Mouse (Mus musculus) spleen, embryonic (tissue): ENCODE data around the gene Relt.

ENCODE experiments used
- CTCF ChIA-PET: fragments of 350-600 bp; sonication (Branson Sonifier 250); formaldehyde crosslinking; loops from one replicate; lab custom pipeline; 2022; lab: Charles Lee

Gene Relt

DNA sequence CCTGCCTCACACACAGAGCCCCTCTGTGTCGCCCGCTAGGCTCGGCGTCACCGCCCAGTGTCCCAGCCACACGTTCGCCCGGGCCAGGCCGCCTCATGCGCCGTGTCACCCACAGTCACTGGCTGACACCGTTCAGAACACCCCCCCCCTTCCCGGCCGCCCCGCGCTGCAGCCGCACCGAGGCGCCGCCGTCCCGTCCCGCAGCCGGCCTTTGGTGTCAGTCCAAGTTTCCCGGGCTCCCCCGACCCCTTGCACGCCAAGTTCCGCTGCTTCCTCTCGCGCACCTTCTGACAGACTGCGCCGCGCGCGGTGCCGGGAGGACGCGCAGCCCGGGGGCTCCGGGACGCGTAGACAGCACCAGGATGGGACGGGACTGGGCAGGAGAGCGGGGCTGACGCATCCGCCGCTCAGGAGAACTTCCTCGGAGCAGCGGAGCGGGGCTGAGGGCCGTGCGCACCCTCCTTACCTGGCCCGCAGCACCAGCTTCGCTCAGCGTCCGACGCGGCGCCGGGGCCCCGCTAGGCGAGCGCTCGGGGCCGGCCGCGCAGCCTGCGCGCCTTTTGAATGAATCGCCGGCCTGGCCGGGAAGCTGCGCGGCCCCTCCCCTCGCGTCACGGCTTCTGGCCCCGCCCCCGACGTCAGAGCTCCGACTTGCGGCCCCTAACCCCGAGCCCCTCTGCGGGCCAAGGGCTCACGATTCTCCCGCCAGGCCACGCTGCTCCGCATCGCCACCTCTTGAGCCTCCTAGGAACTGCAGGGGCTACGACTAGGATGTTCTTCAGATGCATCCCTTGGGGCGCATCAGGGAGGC lies at the start of gene Relt:
Gene Relt, minus strand, starts transcription at position 619 of the 811 bp plus-strand sequence.
- CTCF ChIA-PET, result interaction anchor here (1.0 kb wide), 2 partner anchors 10 to 14 kb away, joined by 3 read pairs; no protein-coding TSS in a partner anchor

DNA sequence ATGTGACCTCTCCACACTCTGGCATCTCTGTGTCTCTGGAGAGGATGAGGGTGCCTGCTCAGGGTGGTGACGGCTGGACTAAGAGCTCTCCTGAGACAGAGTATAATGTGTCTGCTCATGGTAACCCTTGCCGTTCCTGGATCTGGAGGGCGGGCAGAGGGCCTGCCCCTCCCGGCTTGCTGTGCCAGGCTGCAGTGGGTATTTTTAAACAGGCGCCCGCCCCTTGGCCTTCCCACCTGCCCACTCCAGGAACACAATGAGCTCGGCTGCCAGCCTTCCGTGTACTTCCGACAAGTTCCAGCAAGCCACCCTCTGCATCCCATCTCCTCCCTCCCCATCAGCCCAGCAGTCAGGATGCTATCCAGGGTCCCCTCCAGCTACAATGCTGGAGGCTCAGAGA lies 48.5 kb upstream of the Relt start:
- CTCF ChIA-PET, result no interaction called here

DNA sequence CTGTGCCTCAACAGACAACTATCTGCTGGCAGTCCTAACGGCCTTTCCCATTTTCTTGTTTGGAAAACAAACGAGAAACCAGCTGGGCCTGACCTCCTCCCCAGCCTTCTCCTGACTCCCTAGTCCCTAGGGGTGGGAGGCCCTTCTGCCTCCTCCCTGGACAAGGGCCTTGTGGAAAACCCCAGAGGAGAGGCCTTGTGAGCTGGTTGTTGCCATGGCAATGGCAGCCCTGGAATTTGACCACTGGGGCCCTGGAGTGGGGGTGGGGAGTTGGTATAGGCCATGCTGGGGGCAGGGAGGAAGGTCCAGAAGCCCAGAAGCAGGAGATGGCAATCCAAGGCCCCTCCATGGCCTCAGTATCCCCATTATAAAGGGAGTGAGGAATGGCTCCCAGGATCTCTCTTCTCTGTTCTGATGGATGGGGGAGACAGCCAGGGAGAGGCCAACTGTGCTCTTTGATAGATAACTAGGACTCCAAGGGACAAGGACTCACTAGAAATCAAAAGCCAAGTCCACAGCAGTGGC lies 48.1 kb upstream of the Relt start:
- CTCF ChIA-PET, result no interaction called here

DNA sequence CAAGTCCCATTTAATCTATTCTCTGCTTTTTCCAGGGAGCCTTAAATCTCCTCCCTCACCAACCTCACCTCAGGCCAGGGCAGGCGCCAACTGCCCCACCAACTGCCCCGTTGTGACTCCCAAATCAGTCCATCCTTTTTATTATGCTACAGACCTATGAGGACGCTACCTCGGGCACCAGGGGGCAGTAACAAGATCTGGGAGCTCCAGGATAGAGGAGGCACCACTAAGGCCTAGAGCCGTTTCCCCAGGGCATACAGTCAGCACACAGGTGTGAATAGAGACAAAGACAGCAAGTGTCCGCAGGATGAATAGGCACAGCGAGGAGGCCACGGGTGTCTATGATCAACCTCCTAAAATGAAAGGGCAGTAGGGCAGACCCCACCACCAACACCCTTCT lies 45.3 kb upstream of the Relt start:
- CTCF ChIA-PET, result no interaction called here

DNA sequence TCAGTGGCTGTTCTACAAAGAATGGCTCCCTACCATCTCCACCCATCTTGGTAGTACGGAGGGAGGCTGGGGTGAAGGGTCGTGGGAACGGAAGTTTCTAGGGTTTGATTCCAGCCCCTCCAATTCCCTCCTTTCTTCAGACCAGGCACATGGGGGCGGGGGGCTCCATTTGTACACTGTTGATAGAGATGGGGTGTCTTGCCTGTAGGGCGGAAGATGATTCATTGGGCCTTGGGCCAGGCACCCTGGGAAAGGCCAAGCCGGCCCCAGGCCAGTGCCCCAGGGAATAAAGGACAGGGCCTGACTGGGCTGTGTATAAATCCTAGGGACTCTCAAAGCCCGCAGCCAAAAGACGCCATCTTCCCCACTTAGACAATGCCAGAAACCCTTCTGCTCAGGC lies 44.8 kb upstream of the Relt start:
- CTCF ChIA-PET, result no interaction called here

DNA sequence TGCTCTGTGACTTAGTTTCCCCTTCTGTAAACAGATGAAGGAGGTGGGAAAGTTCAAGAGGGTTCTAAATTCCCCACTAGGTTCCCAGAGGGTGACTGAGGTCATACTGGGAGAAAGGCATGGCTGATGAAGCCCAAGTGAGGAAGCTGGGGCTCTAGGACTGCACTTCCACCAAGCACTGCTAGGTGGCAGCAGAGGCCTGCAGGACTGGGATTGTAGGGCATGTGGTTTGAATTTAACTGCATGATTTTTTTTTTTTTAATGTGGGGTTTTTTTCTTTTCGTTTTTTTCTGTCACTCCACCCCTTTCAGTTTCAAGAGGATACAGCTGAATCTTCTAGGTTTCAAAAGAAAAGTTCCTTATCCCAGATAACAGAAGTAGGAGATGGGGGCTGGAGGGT lies 44.0 kb upstream of the Relt start:
- CTCF ChIA-PET, result interaction anchor here (0.6 to 0.7 kb wide), 3 partner anchors 432 to 1043 kb away, joined by 3 to 8 read pairs (median 3); no protein-coding TSS in a partner anchor

DNA sequence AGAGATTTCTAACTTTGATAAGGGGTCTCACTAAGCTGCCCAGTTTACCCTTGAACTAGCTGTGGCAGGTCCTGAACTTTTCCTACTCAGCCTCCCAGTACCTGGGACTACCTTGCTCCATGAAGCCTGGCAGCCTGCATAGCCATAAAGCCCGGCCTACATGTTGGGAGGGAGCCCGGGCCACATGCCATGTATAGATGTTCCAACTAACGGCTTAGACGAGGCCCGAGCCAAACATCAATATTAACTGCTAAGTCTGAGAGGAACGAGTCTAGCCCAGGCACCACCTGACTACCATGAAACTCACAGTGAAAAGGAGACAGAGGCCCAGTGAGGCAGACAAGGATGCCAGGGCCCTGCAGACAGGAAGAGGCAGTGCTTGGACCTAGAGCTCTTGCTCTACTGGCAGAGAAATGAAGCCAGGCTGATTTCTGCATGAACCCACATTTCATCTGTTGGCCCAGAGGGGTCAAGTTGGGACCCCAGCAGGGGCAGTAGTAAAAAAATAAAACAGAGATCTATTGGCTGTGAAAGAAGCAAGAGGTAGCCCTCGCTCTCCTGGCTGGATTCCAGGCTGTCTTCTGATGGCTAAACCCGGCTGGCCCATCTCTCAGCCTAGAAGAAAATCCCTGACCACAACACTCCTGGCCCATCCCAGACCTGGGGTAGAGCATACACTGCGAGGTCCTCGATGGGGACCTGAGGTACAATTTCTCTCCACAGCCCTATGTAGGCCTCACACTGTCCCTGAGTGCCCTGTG lies 43.0 kb upstream of the Relt start:
- CTCF ChIA-PET, result no interaction called here

DNA sequence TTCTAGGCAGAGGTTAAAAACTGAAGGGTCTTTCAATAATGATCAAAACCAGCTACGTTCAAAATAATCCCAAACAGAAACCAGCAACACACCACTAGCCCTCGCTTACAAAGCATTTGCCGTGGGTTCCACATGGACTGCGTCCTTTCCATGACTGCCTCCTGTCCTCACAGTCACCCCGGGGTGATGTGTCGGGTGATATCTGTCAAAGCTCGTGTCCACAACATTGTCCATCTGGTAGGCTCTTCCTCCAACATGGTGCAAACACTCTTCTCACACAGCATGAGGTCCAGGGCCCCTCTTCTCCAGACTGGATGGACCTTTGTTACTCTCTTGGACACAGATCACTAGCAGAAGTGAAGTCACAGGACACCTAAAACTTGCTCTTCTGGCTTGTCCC lies 41.8 kb upstream of the Relt start:
- CTCF ChIA-PET, result no interaction called here

DNA sequence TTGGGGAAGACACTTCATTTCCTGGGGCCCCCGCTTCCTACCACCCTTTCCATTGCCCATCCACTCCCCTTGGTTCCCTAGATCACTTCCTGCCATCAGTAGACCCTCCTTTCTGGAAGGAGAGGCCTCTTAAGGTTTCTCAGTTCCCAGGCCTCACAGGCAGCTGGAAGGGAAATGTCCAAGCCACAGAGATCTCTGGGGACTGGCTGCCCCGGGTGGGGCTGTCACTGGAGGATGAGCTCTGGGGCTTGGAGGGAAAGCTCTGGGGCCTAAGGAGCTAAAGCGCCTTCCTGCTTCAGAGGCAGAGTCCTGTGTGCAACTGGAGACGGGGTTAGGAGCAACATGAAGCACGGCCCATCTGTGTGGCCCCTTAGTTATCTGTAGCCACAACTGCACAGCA lies 41.4 kb upstream of the Relt start:
- CTCF ChIA-PET, result no interaction called here

DNA sequence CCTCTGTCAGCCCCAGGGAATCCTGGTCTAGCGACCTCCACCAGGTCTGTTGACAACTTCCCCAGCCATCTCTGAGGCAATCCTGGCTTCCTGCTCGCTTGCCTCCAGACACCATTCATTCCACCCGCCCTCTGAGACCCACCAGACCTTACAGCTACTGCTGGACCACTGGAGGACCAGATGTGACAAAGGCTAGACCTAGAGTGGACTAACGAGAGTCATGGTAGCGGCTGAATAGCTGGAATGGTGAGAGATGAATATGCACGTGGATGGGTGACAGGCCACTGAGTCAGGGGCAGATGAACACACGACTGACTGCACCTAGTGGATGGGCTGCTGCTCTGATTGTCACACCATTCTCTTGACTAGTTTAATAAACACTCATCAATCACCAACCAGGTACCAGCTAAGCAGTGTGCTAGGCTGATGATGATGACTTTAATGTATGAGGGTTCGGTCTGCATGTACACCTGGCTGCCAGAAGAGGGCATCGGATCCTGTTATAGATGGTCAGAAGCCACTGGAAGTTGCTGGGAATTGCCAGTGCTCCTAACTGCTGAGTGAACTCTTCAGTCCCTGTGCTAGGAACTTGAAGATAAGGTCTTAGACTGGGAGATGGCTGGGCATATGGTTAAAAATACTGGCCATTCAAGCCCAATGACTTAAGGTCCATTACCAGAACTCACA lies 39.3 kb upstream of the Relt start:
- CTCF ChIA-PET, result no interaction called here

DNA sequence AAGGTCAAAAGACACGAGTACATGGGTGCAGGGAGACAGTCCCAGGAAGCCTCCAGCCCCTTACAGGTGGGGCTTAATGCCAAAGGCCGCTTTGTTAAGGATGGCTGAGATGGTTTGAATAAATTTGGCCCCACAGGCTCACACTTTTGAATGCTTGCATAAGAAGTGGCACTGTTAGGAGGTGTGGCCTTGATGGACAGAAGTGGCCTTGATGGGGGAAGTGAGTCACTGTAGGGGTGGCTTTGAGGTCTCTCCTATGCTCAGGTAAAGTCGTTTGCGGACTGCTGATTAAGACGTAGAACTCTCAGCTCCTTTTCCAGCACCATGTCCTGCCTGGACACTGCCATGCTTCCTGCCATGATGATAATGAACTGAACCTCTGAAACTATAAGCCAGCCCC lies 34.6 kb upstream of the Relt start:
- CTCF ChIA-PET, result no interaction called here

DNA sequence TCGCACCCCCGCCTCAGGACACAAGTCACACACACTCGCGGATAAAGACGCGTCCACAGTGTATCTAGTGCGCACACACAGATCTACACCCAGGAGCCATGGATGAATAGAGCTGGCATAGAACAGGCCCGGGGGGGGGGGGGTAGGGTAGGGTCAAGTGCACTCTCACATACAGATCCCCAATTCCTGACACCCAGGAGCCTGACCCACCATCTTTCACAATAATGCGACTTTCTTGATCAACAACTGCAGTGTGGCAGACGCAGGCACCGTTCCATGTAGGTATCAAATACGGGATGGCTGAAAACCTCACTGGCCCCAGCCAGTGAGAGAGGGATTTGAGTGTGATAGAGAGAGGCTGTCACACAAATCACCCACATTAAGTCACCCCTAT lies 31.6 kb upstream of the Relt start:
- CTCF ChIA-PET, result interaction anchor here (0.5 kb wide), 1 partner anchor 393 kb away, joined by 3 read pairs; no protein-coding TSS in a partner anchor

DNA sequence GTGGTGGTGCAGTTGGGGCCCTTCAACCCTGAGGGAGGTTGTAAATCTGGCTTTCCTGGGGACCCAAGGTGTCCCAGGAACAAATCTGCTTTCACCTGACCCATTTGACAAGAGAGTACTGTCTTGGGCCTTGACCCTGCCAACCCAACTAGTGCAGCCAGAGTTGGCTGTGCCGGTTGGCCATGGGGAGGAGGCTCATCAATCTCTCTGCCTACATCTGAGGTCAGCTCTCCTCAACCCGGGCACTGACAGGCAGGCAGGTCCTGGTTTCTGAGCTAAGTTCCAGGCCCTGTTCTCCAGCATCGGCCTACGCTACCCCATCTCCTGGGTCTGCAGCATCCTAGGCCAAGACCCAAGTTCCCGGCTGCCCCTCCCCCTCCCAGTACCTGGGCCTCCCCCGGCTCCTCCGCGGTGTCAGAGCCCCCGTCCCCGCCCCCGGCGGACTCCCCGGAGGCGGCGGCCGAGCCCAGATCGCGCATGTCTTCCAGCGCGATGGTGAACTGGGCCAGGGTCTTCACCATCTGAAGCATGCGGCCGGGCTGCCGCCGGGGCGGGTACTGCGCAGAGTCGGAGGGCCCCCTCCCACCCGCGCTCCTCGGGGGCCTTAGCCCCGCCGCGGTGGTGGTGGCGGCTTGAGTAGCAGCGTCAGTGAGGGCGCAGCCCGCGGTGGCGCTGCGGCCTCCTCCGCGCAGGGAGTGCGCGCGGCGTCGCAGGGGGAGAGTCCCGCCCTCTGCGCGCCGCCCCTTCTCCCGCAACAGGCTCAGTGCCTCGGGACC lies 31.0 kb upstream of the Relt start:
- CTCF ChIA-PET, result interaction anchor here (0.5 kb wide), 1 partner anchor 394 kb away, joined by 3 read pairs; no protein-coding TSS in a partner anchor

DNA sequence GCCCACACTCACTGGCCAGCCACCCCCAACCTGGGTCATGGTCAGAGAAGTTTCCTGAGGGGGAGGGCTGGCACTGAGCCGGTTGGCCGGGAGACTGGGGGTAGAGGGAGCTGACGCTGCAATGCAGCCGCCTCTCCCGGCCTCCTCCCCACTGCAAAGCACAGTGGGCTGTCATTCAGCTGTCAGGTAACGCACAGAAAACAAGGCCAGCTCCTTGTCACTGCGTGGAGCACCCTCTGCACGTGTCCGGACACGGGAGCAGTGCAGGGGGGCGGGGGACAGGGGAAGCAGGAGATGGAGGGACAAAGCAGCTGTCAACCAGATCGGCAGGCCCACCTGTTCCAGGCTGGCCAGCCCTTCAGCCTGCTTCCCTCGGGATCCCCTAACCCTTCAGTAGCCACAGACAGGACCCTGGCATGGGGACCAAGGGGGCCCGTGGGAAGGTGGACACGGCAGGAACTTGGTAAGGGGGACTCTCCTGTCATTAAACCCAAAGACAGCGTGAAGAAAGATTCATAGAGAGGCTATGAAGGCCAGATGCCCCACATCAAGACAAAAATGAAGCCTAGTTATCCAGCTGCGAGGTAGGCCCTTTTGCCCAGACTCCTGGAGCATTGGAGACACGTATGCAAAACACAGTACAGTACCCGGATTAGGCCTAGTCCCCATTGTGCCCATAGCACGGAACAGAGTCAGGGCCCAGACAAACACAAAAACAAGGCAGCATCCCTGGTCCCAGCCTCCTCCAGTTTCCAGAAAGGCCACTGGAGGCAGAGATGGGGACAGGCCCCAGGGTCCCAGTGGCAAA lies 30.2 kb upstream of the Relt start:
- CTCF ChIA-PET, result no interaction called here

DNA sequence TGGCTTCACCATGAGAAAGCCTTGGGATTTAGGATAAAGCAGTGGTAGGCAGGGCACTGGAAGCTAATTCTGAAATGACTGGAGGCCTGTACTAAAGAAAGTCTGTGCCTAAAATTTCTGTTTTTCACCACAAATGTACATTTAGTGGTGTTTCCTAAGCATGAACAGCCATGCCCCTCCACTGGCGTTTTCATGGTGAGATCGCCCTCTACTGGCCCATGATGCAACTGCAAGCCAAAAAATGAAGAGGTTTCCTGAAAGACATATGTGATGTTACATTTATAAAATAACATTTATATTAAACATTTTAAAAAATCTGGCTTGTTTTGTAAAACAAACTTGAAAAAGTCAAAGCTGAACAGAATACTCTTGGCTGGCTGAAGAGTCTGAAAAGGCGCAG lies 23.3 kb upstream of the Relt start:
- CTCF ChIA-PET, result interaction anchor here (1.6 kb wide), 1 partner anchor 38 kb away, joined by 15 read pairs; no protein-coding TSS in a partner anchor

DNA sequence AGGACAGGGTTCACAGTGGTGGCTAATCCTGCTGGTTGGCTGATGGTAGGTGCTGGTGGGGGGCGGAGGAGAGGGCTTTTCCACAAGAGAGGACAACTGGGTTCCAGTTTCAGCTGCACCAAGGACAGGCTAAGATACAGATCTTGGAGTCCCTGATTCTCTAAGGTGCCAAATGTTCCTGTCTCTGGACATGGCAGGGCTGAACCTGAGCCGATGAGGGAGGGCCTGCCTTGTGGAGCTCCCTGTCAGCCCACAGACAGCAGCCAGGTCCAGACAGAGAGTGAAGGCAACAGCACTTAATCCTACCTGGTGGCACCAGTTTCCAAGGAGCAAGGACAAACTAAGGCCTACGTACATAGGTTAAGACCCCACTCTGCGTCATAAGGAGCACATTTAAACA lies 21.2 kb upstream of the Relt start:
- CTCF ChIA-PET, result interaction anchor here (1.1 kb wide), 1 partner anchor 9 kb away, joined by 5 read pairs; no protein-coding TSS in a partner anchor

DNA sequence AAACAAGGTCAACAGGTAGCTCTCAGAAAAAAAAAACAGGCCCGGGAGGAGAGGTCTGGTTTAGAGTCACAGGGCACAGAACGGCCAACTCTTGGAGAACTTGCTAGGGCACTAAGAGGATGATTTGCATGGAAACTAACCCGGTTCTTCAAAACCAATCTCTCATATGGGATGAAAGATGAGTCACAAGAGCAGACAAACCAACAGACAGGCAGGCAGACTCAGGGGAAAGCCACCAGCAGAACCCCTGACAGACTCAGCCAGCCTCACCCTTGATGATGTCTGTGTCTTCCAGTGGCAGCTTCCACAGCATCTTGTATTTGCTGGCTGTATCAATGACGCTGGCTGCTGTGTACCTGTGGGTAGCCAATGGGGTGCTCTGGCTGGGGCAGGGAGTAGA lies 18.7 kb upstream of the Relt start:
- CTCF ChIA-PET, result no interaction called here

DNA sequence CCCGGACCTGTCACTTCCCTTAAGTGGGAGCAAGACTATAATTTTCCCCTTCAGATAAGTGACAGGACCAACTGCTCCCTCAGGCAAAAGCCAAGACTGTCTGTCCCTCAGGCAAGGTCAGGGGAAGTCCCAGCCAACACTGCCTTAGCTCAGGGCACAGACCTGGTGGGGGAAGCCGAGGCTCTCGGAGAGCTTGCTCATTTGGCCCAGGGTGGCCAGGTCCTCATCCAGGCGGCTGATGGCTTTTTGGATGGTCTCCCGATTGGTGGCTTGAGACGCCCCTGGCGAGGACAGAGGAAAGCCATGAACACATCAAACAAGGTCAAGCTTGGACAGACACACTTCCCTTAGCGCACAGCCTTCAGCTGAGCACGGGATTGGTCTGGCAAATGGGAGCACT lies 18.3 kb upstream of the Relt start:
- CTCF ChIA-PET, result no interaction called here

DNA sequence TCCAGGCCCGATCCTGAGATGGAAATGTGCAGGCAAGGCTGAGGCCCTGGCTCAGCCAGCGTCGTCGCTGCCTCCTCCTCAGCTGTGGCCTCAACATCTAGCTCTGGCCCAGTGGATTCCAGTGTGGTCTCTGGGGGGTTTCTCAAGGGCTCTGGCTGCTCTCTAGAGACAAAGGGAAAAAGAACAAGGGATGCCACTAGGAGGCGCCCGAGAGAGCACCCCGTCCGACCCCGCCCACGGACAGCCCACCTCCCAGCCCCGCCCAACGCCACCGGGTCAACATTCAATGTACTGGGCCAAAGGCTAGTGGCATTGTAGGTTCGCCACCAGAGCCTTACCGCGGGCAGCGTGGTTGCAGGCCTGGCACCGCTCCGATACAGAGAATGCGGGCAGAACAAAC lies 16.3 kb upstream of the Relt start:
- CTCF ChIA-PET, result interaction anchor here (0.6 to 1.3 kb wide), 2 partner anchors 31 to 620 kb away, joined by 3 to 7 read pairs; no protein-coding TSS in a partner anchor

DNA sequence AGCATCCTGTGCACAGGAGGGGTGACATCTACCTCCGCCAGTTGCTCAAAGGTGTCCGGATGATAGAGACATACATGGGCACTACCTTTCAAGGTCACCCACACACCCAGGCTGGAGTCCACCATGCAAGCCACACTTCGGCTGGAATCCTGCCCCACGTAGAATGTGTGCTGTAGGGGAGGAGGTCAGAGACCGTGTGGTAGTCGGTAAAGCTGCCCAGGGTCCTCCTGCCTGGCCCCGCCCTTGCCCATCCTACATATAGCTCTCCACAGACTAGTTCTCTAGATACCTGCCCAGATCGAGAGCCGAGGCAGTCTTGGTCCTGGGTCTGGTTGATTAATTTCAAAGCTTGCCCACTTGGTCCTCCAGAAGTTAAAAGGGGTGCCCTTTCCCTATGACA lies 13.5 kb upstream of the Relt start:
- CTCF ChIA-PET, result no interaction called here
